Mouse (Mus musculus) heart, embryonic 11.5 days (tissue): ENCODE measurements around the gene Plk3. TPM values are rescaled to one million over a fixed set of nuclear protein-coding genes. Genes with fewer than 3 reads are reported as not detected.
A peak's percentile ranks its signal among the peaks of the same experiment; 100 is the strongest.

Source experiments
- ATAC-seq: fragments of 200-750 bp; cut with Nextera tagmentation; replicated peaks from 2 replicates; pipeline ENCODE4 v1.8.0; 2017; ENCODE audit warnings: moderate library complexity; ENCODE audit not compliant: insufficient number of reproducible peaks, low FRiP score, low TSS enrichment
- H3K27ac ChIP-seq: fragments of 300-500 bp; sonication (generic); 2 replicates; pipeline ENCODE4 v1.5.1; 2014; ENCODE audit warnings: mild to moderate bottlenecking, low read depth, low read length
- H3K27me3 ChIP-seq: fragments of 300-500 bp; sonication (generic); 2 replicates; pipeline ENCODE4 v1.6.1; 2014; ENCODE audit warnings: mild to moderate bottlenecking, low read length, mixed read lengths; ENCODE audit not compliant: control insufficient read depth, insufficient read depth
- H3K36me3 ChIP-seq: fragments of 300-500 bp; sonication (generic); 2 replicates; pipeline ENCODE4 v1.6.1; 2014; ENCODE audit warnings: mild to moderate bottlenecking, low read length, moderate library complexity, mixed read lengths; ENCODE audit not compliant: control insufficient read depth, insufficient read depth
- H3K4me1 ChIP-seq: fragments of 300-500 bp; sonication (generic); 2 replicates; pipeline ENCODE4 v1.6.1; 2014; ENCODE audit warnings: low read length; ENCODE audit not compliant: control insufficient read depth, insufficient read depth
- H3K4me2 ChIP-seq: fragments of 300-500 bp; sonication (generic); 2 replicates; pipeline ENCODE4 v1.6.1; 2014; ENCODE audit warnings: mild to moderate bottlenecking, moderate library complexity
- H3K4me3 ChIP-seq: fragments of 300-500 bp; sonication (generic); 2 replicates; pipeline ENCODE4 v1.5.1; 2014; ENCODE audit warnings: low read depth, low read length
- H3K9ac ChIP-seq: fragments of 300-500 bp; sonication (generic); 2 replicates; pipeline ENCODE4 v1.6.1; 2014; ENCODE audit warnings: mild to moderate bottlenecking, low read depth, low read length, moderate library complexity
- H3K9me3 ChIP-seq: fragments of 300-500 bp; sonication (generic); replicated peaks from 2 replicates; pipeline ENCODE4 v1.6.1; 2016; ENCODE audit warnings: low read length; ENCODE audit not compliant: control insufficient read depth
- WGBS: fragments of 180-500 bp; shearing (Covaris S2); extraction: QIAGEN DNeasy Blood & Tissue Kit; methylation state at CpG from one replicate; pipeline ENCODE4 v1.1.7; 2014; ENCODE audit not compliant: insufficient replicate concordance; 5-methylcytosine and 5-hydroxymethylcytosine counted together
- polyA plus RNA-seq: library from polyadenylated mRNA; unstranded; fragments of >200 nt; fragmentation: Nextera tagmentation; extraction: Ambion mirVana; gene quantifications from 2 replicates; pipeline ENCODE4 v1.2.1, GENCODE M21; 2014

Gene Plk3
- polyA plus RNA-seq, 1 experiment from 2014 or later, result 1.3 TPM

- no peak for ATAC-seq
- no peaks in the 10 kb centered on the region for H3K27me3 ChIP-seq
- no peak overlapping the region for H3K9ac ChIP-seq
- no peaks in the 10 kb centered on the region for H3K4me1 ChIP-seq
- peaks cover 2% of the 10 kb centered on the region for H3K36me3 ChIP-seq
- no peak overlapping the region for H3K4me2 ChIP-seq
- H3K4me3 ChIP-seq, result no peak overlapping the region
- H3K9me3 ChIP-seq, result no peaks in the 10 kb centered on the region
- WGBS, result 92% methylated on average over 13 of the region's 13 CpGs
- no peak overlapping the region for H3K27ac ChIP-seq
Measured at GRCm38 (mm10) chr4:117145248-117145647, 11.5 kb upstream of the Plk3 start.

GRCm38 (mm10) chr4:117143023-117143422 is 9.3 kb upstream of the Plk3 start:
- H3K9ac ChIP-seq, result no peak overlapping the region
- H3K27ac ChIP-seq, result no peak overlapping the region
- ATAC-seq, result no peak
- H3K4me3 ChIP-seq, result no peak overlapping the region
- H3K27me3 ChIP-seq, result no peaks in the 10 kb centered on the region
- H3K4me1 ChIP-seq, result no peaks in the 10 kb centered on the region
- no peaks in the 10 kb centered on the region for H3K36me3 ChIP-seq
- H3K9me3 ChIP-seq, result no peaks in the 10 kb centered on the region
- no peak overlapping the region for H3K4me2 ChIP-seq
- 50% methylated on average over 7 of the region's 7 CpGs for WGBS

GRCm38 (mm10) chr4:117140613-117141012 is 6.8 kb upstream of the Plk3 start:
- no peaks in the 10 kb centered on the region for H3K9me3 ChIP-seq
- no peaks in the 10 kb centered on the region for H3K4me1 ChIP-seq
- no peak overlapping the region for H3K4me3 ChIP-seq
- H3K27ac ChIP-seq, result no peak overlapping the region
- no peaks in the 10 kb centered on the region for H3K36me3 ChIP-seq
- no peak overlapping the region for H3K4me2 ChIP-seq
- no peak overlapping the region for H3K9ac ChIP-seq
- 46% methylated on average over 4 of the region's 4 CpGs for WGBS
- H3K27me3 ChIP-seq, result no peaks in the 10 kb centered on the region
- ATAC-seq, result no peak

GRCm38 (mm10) chr4:117139217-117139612 is 5.5 kb upstream of the Plk3 start:
- Histone ChIP-seq H3K4me3 (no peak overlapping the region), H3K4me2 (no peak overlapping the region), H3K9ac (no peak overlapping the region), H3K27ac (no peak overlapping the region), H3K4me1 (peaks cover 3% of the 10 kb centered on the region; the same call in 1 of the 2 replicates), H3K36me3 (no peaks in the 10 kb centered on the region), H3K9me3 (no peaks in the 10 kb centered on the region), H3K27me3 (no peaks in the 10 kb centered on the region)
- WGBS, result 4% methylated on average over 2 of the region's 2 CpGs
- ATAC-seq, result no peak

GRCm38 (mm10) chr4:117138295-117139216 is 4.8 kb upstream of the Plk3 start:
- Histone ChIP-seq H3K27me3 (0 out of 2 replicates have a peak, but pooled peaks cover under 1% of the 10 kb centered on the region), H3K36me3 (no peaks in the 10 kb centered on the region), H3K4me1 (peaks cover 5% of the 10 kb centered on the region; the same call in 1 of the 2 replicates), H3K9ac (no peak overlapping the region), H3K27ac (no peak overlapping the region), H3K9me3 (no peaks in the 10 kb centered on the region), H3K4me2 (no peak overlapping the region), H3K4me3 (no peak overlapping the region)
- 55% methylated on average over 16 of the region's 17 CpGs for WGBS
- ATAC-seq, result no peak

GRCm38 (mm10) chr4:117136034-117136433 is 2.3 kb upstream of the Plk3 start:
- no peak for ATAC-seq

GRCm38 (mm10) chr4:117134601-117134995 is 835 bp upstream of the Plk3 start:
- Histone ChIP-seq H3K27me3 (peaks cover 27% of the 10 kb centered on the region), H3K27ac (no peak overlapping the region), H3K4me1 (peaks cover 8% of the 10 kb centered on the region; the same call in 1 of the 2 replicates), H3K9ac (peak overlapping the region; percentile 65; the same call in 1 of the 2 replicates), H3K9me3 (no peaks in the 10 kb centered on the region), H3K4me2 (peak overlapping the region; percentile 99), H3K4me3 (no peak overlapping the region; the same call in 1 of the 2 replicates), H3K36me3 (no peaks in the 10 kb centered on the region)
- WGBS, result 34% methylated on average over 2 of the region's 2 CpGs
- no peak for ATAC-seq

More at GRCm38 (mm10) chr4:117136034-117136433, 2.3 kb upstream of the Plk3 start:
- no peak overlapping the region for H3K9ac ChIP-seq
- peaks cover 24% of the 10 kb centered on the region for H3K27me3 ChIP-seq
- H3K4me3 ChIP-seq, result no peak overlapping the region
- peaks cover 8% of the 10 kb centered on the region; the same call in 1 of the 2 replicates for H3K4me1 ChIP-seq
- H3K4me2 ChIP-seq, result no peak overlapping the region
- no peak overlapping the region for H3K27ac ChIP-seq
- no peaks in the 10 kb centered on the region for H3K9me3 ChIP-seq
- 31% methylated on average over 8 of the region's 8 CpGs for WGBS
- no peaks in the 10 kb centered on the region for H3K36me3 ChIP-seq

- ATAC-seq, result peak; percentile 19; the same call in 1 of the 2 replicates
- no peak overlapping the region for H3K27ac ChIP-seq
- WGBS, result under 1% methylated on average over 42 of the region's 42 CpGs
Measured at GRCm38 (mm10) chr4:117133366-117133796, 382 bp downstream of the Plk3 start.

More at GRCm38 (mm10) chr4:117133366-117133796, 382 bp downstream of the Plk3 start:
- peak overlapping the region; percentile 86 for H3K4me3 ChIP-seq
- peak overlapping the region; percentile 99 for H3K4me2 ChIP-seq
- H3K9ac ChIP-seq, result peak overlapping the region; percentile 73
- H3K36me3 ChIP-seq, result no peaks in the 10 kb centered on the region
- peaks cover 27% of the 10 kb centered on the region for H3K27me3 ChIP-seq
- no peaks in the 10 kb centered on the region for H3K9me3 ChIP-seq
- H3K4me1 ChIP-seq, result peaks cover 8% of the 10 kb centered on the region; the same call in 1 of the 2 replicates
